Mouse (Mus musculus): Measurements from ENCODE around the gene Acsm3. TPM values are rescaled to one million over a fixed set of nuclear protein-coding genes. Genes with fewer than 3 reads are reported as not detected.

Acsm3 gene
- polyA plus RNA-seq, 1 experiment, result 0.08 TPM

DNA sequence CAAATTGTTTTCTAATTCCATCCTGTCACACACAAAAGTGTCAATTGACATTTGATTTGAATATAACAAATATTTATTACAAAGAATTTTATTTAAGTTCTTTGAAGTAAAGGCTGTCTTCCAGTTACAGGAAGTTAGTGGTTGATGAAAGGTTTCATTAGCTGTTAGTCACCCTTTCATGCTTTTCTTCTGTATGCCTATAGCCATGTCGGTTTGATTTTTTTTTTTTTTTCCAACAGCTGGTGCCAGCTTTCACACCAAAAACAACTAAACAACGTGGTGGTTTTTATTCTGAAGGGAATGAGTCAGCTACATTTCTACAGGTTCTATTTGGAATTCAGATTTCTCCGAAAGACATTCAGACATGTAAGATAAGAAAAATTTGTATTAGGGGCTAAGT, 40.3 kb downstream of the Acsm3 start:
- no peak for TF ChIP-seq POLR2A (IDR thresholded peaks at IDR 0.05; ENCODE audit: borderline replicate concordance, extremely low read depth, insufficient read depth, insufficient read length, poor library complexity, severe bottlenecking)
- TF ChIP-seq CTCF (IDR thresholded peaks at IDR 0.05; ENCODE audit: borderline replicate concordance, extremely low read depth, insufficient read depth, insufficient read length), result no peak
- no peak for DNase-seq (ENCODE audit: low read depth)

DNA sequence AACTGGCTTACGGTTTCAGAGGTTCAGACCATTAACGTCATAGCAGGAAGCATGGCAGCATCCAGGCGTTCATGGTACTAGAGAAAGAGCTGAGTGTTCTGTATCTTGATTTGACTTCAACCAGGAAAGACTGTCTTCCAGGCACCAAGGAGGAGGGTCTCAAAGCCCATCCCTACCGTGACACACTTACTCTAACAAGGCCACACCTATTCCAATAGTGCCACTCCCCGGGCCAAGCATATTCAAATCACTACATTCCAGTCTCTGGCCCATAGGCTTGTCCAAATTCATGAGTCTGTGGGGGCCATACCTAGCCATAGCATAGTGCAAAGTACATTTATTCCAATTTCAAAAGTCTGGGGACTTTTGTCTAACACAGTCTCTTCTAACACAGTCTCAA, 46.7 kb downstream of the Acsm3 start:
- DNase-seq (ENCODE audit: low read depth), result no peak
- TF ChIP-seq POLR2A (IDR thresholded peaks at IDR 0.05; ENCODE audit: borderline replicate concordance, extremely low read depth, insufficient read depth, insufficient read length, poor library complexity, severe bottlenecking) (no peak), CTCF (IDR thresholded peaks at IDR 0.05; ENCODE audit: borderline replicate concordance, extremely low read depth, insufficient read depth, insufficient read length) (no peak)

DNA sequence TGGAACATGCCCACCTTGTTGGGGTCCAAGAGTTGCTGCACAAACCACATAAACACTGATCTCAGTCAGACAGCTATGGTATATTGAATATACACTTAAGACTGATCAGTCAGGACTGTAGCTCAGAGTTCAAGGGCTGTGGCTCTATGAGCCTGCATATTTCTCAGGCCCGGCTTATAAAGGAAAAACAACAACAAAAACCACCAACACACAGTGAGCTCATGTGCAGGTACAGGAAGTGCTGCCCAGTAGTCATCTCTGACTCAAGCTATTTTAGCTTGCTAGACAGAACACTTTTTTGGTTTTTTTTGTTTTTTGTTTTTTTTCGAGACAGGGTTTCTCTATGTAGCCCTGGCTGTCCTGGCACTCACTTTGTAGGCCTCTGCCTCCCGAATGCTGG, 48.0 kb downstream of the Acsm3 start:
- TF ChIP-seq POLR2A (IDR thresholded peaks at IDR 0.05; ENCODE audit: borderline replicate concordance, extremely low read depth, insufficient read depth, insufficient read length, poor library complexity, severe bottlenecking) (no peak), CTCF (IDR thresholded peaks at IDR 0.05; ENCODE audit: borderline replicate concordance, extremely low read depth, insufficient read depth, insufficient read length) (no peak)
- no peak for DNase-seq (ENCODE audit: low read depth)

GRCm38 (mm10) chr7:119835371-119835770, 74.6 kb downstream of the Acsm3 start:
- DNase-seq (ENCODE audit: low read depth), result no peak
- TF ChIP-seq POLR2A (IDR thresholded peaks at IDR 0.05; ENCODE audit: borderline replicate concordance, extremely low read depth, insufficient read depth, insufficient read length, poor library complexity, severe bottlenecking) (no peak), CTCF (IDR thresholded peaks at IDR 0.05; ENCODE audit: borderline replicate concordance, extremely low read depth, insufficient read depth, insufficient read length) (no peak)

- DNase-seq (ENCODE audit: low read depth), result no peak
- TF ChIP-seq CTCF (IDR thresholded peaks at IDR 0.05; ENCODE audit: borderline replicate concordance, extremely low read depth, insufficient read depth, insufficient read length) (no peak), POLR2A (IDR thresholded peaks at IDR 0.05; ENCODE audit: borderline replicate concordance, extremely low read depth, insufficient read depth, insufficient read length, poor library complexity, severe bottlenecking) (no peak)
Measured at GRCm38 (mm10) chr7:119835996-119836777, 75.5 kb downstream of the Acsm3 start.

Other genes with a start within 250 kb of the Acsm3 start
- gene Acsm5, start 241.5 kb upstream of the Acsm3 start, polyA plus RNA-seq (2012; rRNA removed), result not detected in 2 replicates
- 0.22 TPM in 1 of 2 replicates, not detected in the other for gene Pdilt, start 237.4 kb upstream of the Acsm3 start, polyA plus RNA-seq (2012; rRNA removed)
- gene Acsm2, start 206.6 kb upstream of the Acsm3 start, polyA plus RNA-seq (2012; rRNA removed), result not detected in 2 replicates
- not detected in 2 replicates for gene Acsm1, start 153.9 kb upstream of the Acsm3 start, polyA plus RNA-seq (2012; rRNA removed)
- gene Acsm4, start 70.9 kb upstream of the Acsm3 start, polyA plus RNA-seq (2012; rRNA removed), result not detected in 2 replicates
- 47.0 and 48.5 TPM in 2 replicates for gene Thumpd1, start 40.1 kb upstream of the Acsm3 start, polyA plus RNA-seq (2012; rRNA removed)
- gene Rexo5, start 33.1 kb downstream of the Acsm3 start, polyA plus RNA-seq (2012; rRNA removed), result 22.6 and 24.6 TPM in 2 replicates
- gene Eri2, start 33.1 kb downstream of the Acsm3 start, polyA plus RNA-seq (2012; rRNA removed), result 11.9 and 12.5 TPM in 2 replicates
- 11.2 and 11.3 TPM in 2 replicates for gene Lyrm1, start 134.9 kb downstream of the Acsm3 start, polyA plus RNA-seq (2012; rRNA removed)
- gene Dcun1d3, start 135.4 kb downstream of the Acsm3 start, polyA plus RNA-seq (2012; rRNA removed), result 8.9 and 10.7 TPM in 2 replicates